Mouse (Mus musculus) lung, embryonic 15.5 days (tissue): ENCODE data around the gene Zmym1. TPM values are rescaled to one million over a fixed set of nuclear protein-coding genes. Genes with fewer than 3 reads are reported as not detected.
A peak's percentile ranks its signal among the peaks of the same experiment; 100 is the strongest.

Experiments
- ATAC-seq: fragments of 200-750 bp; cut with Nextera tagmentation; 2 replicates; pipeline ENCODE4 v1.8.0; 2017; ENCODE audit warnings: moderate number of reproducible peaks, borderline replicate concordance; ENCODE audit not compliant: low FRiP score, low TSS enrichment; ENCODE audit errors: extremely low read depth
- H3K27ac ChIP-seq: fragments of 300-500 bp; sonication (generic); 2 replicates; pipeline ENCODE4 v1.5.1; 2015; ENCODE audit warnings: moderate library complexity, mild to moderate bottlenecking, inconsistent platforms
- H3K27me3 ChIP-seq: fragments of 300-500 bp; sonication (generic); 2 replicates; pipeline ENCODE4 v1.6.1; 2015; ENCODE audit warnings: inconsistent platforms
- H3K36me3 ChIP-seq: fragments of 300-500 bp; sonication (generic); 2 replicates; pipeline ENCODE4 v1.6.1; 2015; ENCODE audit warnings: inconsistent platforms
- H3K4me1 ChIP-seq: fragments of 300-500 bp; sonication (generic); 2 replicates; pipeline ENCODE4 v1.6.1; 2015; ENCODE audit warnings: inconsistent platforms
- H3K4me2 ChIP-seq: fragments of 300-500 bp; sonication (generic); 2 replicates; pipeline ENCODE4 v1.6.1; 2015; ENCODE audit warnings: inconsistent platforms, mild to moderate bottlenecking, moderate library complexity
- H3K4me3 ChIP-seq: fragments of 300-500 bp; sonication (generic); 2 replicates; pipeline ENCODE4 v1.5.1; 2015; ENCODE audit warnings: mild to moderate bottlenecking, inconsistent platforms
- H3K9ac ChIP-seq: fragments of 300-500 bp; sonication (generic); 2 replicates; pipeline ENCODE4 v1.6.1; 2015; ENCODE audit warnings: inconsistent platforms
- H3K9me3 ChIP-seq: fragments of 300-500 bp; sonication (generic); 2 replicates; pipeline ENCODE4 v1.6.1; 2016; ENCODE audit warnings: inconsistent platforms
- WGBS: fragments of 180-500 bp; shearing (Covaris S2); methylation state at CpG from one replicate; pipeline ENCODE4 v1.1.7; 2015; 5-methylcytosine and 5-hydroxymethylcytosine counted together
- polyA plus RNA-seq: library from polyadenylated mRNA; unstranded; fragments of >200 nt; fragmentation: Nextera tagmentation; extraction: Ambion mirVana; gene quantifications from 2 replicates; pipeline ENCODE4 v1.2.1, GENCODE M21; 2015

Zmym1 gene
- polyA plus RNA-seq, 1 experiment from 2014 or later = 19.1 TPM

- Histone ChIP-seq H3K36me3 (peaks cover 43% of the 10 kb centered on the region), H3K27me3 (no peaks in the 10 kb centered on the region), H3K4me2 (no peak overlapping the region), H3K9ac (no peak overlapping the region), H3K27ac (no peak overlapping the region), H3K4me1 (no peaks in the 10 kb centered on the region), H3K9me3 (no peaks in the 10 kb centered on the region), H3K4me3 (no peak overlapping the region)
- ATAC-seq = no peak
- WGBS = 73% methylated on average over 7 of the region's 7 CpGs
Observed at GRCm38 (mm10) chr4:127054522-127055198, 6.3 kb downstream of the Zmym1 start.

- WGBS = 92% methylated on average over 5 of the region's 5 CpGs
- H3K9me3 ChIP-seq = no peaks in the 10 kb centered on the region
- no peak for ATAC-seq
- H3K4me3 ChIP-seq = no peak overlapping the region
- H3K27ac ChIP-seq = no peak overlapping the region
- H3K36me3 ChIP-seq = peaks cover 57% of the 10 kb centered on the region
- H3K9ac ChIP-seq = no peak overlapping the region
- H3K27me3 ChIP-seq = no peaks in the 10 kb centered on the region
- H3K4me1 ChIP-seq = no peaks in the 10 kb centered on the region
- H3K4me2 ChIP-seq = no peak overlapping the region
Observed at GRCm38 (mm10) chr4:127053071-127053470, 7.9 kb downstream of the Zmym1 start.

GRCm38 (mm10) chr4:127051121-127051520 is 9.8 kb downstream of the Zmym1 start:
- Histone ChIP-seq H3K36me3 (peaks cover 54% of the 10 kb centered on the region), H3K4me2 (no peak overlapping the region), H3K9me3 (no peaks in the 10 kb centered on the region), H3K27ac (no peak overlapping the region), H3K4me1 (no peaks in the 10 kb centered on the region), H3K9ac (no peak overlapping the region), H3K4me3 (no peak overlapping the region), H3K27me3 (no peaks in the 10 kb centered on the region)
- no peak for ATAC-seq
- WGBS = 79% methylated on average over 8 of the region's 8 CpGs

- no peaks in the 10 kb centered on the region for H3K9me3 ChIP-seq
- no peak overlapping the region for H3K27ac ChIP-seq
- ATAC-seq = no peak
- no peak overlapping the region for H3K9ac ChIP-seq
- no peak overlapping the region for H3K4me3 ChIP-seq
- H3K36me3 ChIP-seq = peaks cover 54% of the 10 kb centered on the region
- WGBS = 85% methylated on average over 4 of the region's 4 CpGs
- no peaks in the 10 kb centered on the region for H3K4me1 ChIP-seq
- H3K27me3 ChIP-seq = no peaks in the 10 kb centered on the region
- H3K4me2 ChIP-seq = no peak overlapping the region
Observed at GRCm38 (mm10) chr4:127043540-127043939, 17.4 kb downstream of the Zmym1 start.

GRCm38 (mm10) chr4:127039871-127040483 is 21.0 kb downstream of the Zmym1 start:
- WGBS = 72% methylated on average over 3 of the region's 3 CpGs
- no peak overlapping the region for H3K4me3 ChIP-seq
- H3K36me3 ChIP-seq = peaks cover 68% of the 10 kb centered on the region
- H3K4me2 ChIP-seq = no peak overlapping the region
- H3K27ac ChIP-seq = no peak overlapping the region
- H3K27me3 ChIP-seq = no peaks in the 10 kb centered on the region
- no peaks in the 10 kb centered on the region for H3K9me3 ChIP-seq
- H3K9ac ChIP-seq = no peak overlapping the region
- no peaks in the 10 kb centered on the region for H3K4me1 ChIP-seq
- ATAC-seq = no peak

GRCm38 (mm10) chr4:127038828-127039349 is 22.1 kb downstream of the Zmym1 start:
- Histone ChIP-seq H3K4me3 (no peak overlapping the region), H3K36me3 (peaks cover 68% of the 10 kb centered on the region), H3K4me2 (no peak overlapping the region), H3K9me3 (no peaks in the 10 kb centered on the region), H3K4me1 (no peaks in the 10 kb centered on the region), H3K27me3 (no peaks in the 10 kb centered on the region), H3K27ac (no peak overlapping the region), H3K9ac (no peak overlapping the region)
- 88% methylated on average over 3 of the region's 3 CpGs for WGBS
- ATAC-seq = no peak

- WGBS = 78% methylated on average over 8 of the region's 8 CpGs
- peak; percentile 33; the same call in 1 of the 2 replicates for ATAC-seq
- Histone ChIP-seq H3K27me3 (no peaks in the 10 kb centered on the region), H3K4me3 (no peak overlapping the region), H3K4me2 (no peak overlapping the region), H3K36me3 (peaks cover 76% of the 10 kb centered on the region), H3K9me3 (no peaks in the 10 kb centered on the region), H3K27ac (no peak overlapping the region), H3K4me1 (no peaks in the 10 kb centered on the region), H3K9ac (no peak overlapping the region)
Observed at GRCm38 (mm10) chr4:127037908-127038827, 22.8 kb downstream of the Zmym1 start.

- H3K4me3 ChIP-seq = no peak overlapping the region
- no peaks in the 10 kb centered on the region for H3K9me3 ChIP-seq
- WGBS = 86% methylated on average over 3 of the region's 3 CpGs
- no peaks in the 10 kb centered on the region for H3K27me3 ChIP-seq
- H3K9ac ChIP-seq = no peak overlapping the region
- no peak overlapping the region for H3K4me2 ChIP-seq
- H3K27ac ChIP-seq = no peak overlapping the region
- no peaks in the 10 kb centered on the region for H3K4me1 ChIP-seq
- peaks cover 84% of the 10 kb centered on the region for H3K36me3 ChIP-seq
- ATAC-seq = no peak
Observed at GRCm38 (mm10) chr4:127037158-127037557, 23.8 kb downstream of the Zmym1 start.

- WGBS = 75% methylated on average over 4 of the region's 4 CpGs
- peaks cover 82% of the 10 kb centered on the region for H3K36me3 ChIP-seq
- no peak overlapping the region for H3K9ac ChIP-seq
- no peak overlapping the region for H3K4me3 ChIP-seq
- H3K27me3 ChIP-seq = no peaks in the 10 kb centered on the region
- H3K9me3 ChIP-seq = no peaks in the 10 kb centered on the region
- H3K4me1 ChIP-seq = peaks cover 29% of the 10 kb centered on the region
- H3K27ac ChIP-seq = no peak overlapping the region
- no peak overlapping the region for H3K4me2 ChIP-seq
- ATAC-seq = no peak
Observed at GRCm38 (mm10) chr4:127027228-127028190, 33.4 kb downstream of the Zmym1 start.

- no peaks in the 10 kb centered on the region for H3K9me3 ChIP-seq
- no peaks in the 10 kb centered on the region for H3K27me3 ChIP-seq
- WGBS = 78% methylated on average over 4 of the region's 4 CpGs
- no peak overlapping the region for H3K27ac ChIP-seq
- no peak overlapping the region for H3K9ac ChIP-seq
- no peak overlapping the region for H3K4me3 ChIP-seq
- H3K4me1 ChIP-seq = peaks cover 27% of the 10 kb centered on the region
- no peak overlapping the region for H3K4me2 ChIP-seq
- H3K36me3 ChIP-seq = peaks cover 76% of the 10 kb centered on the region
- no peak for ATAC-seq
Observed at GRCm38 (mm10) chr4:127026826-127027225, 34.1 kb downstream of the Zmym1 start.

GRCm38 (mm10) chr4:127024240-127024639 is 36.7 kb downstream of the Zmym1 start:
- peak overlapping the region; percentile 100 for H3K9ac ChIP-seq
- 26% methylated on average over 1 of the region's 1 CpGs for WGBS
- no peaks in the 10 kb centered on the region for H3K9me3 ChIP-seq
- H3K4me2 ChIP-seq = peak overlapping the region; percentile 83
- no peak for ATAC-seq
- no peak overlapping the region for H3K27ac ChIP-seq
- peaks cover 26% of the 10 kb centered on the region for H3K4me1 ChIP-seq
- peak overlapping the region; percentile 97 for H3K4me3 ChIP-seq
- H3K36me3 ChIP-seq = peaks cover 51% of the 10 kb centered on the region
- no peaks in the 10 kb centered on the region for H3K27me3 ChIP-seq
